Mouse (Mus musculus) adrenal gland, postnatal 10 days (tissue): ENCODE measurements around the gene Olfr624. TPM values are rescaled to one million over a fixed set of nuclear protein-coding genes. Genes with fewer than 3 reads are reported as not detected.
"Not testable (repeated sequence)": the region's sequence is repeated elsewhere in the genome, so short reads cannot be mapped to it uniquely, and the experiment has no call there.

Source experiments
- DNase-seq: peaks from one replicate; pipeline ENCODE4 v3.0.0; 2021; ENCODE audit warnings: mixed read lengths
- long read RNA-seq, 2 experiments: library from polyadenylated mRNA; stranded (forward); transcript quantifications; one replicate each; pipeline ENCODE4 v2.0.0; 2021
- total RNA-seq, 2 experiments: library from RNA; stranded (reverse); gene quantifications; 2 replicates each; pipeline ENCODE4 v1.2.3; 2021

The Olfr624 gene
- total RNA-seq, result under 1 TPM; 0.06 to 0.09 TPM
- long read RNA-seq, experiment 1, result 0 reads
- long read RNA-seq, experiment 2, result 0 reads

GRCm38 (mm10) chr7:103671091-103671490 lies at the start of gene Olfr624:
Gene Olfr624, minus strand, starts transcription at chr7:103671191.
- DNase-seq, result no peak

GRCm38 (mm10) chr7:103716398-103716797 lies 45.4 kb upstream of the Olfr624 start:
- not testable (repeated sequence) for DNase-seq

DNA sequence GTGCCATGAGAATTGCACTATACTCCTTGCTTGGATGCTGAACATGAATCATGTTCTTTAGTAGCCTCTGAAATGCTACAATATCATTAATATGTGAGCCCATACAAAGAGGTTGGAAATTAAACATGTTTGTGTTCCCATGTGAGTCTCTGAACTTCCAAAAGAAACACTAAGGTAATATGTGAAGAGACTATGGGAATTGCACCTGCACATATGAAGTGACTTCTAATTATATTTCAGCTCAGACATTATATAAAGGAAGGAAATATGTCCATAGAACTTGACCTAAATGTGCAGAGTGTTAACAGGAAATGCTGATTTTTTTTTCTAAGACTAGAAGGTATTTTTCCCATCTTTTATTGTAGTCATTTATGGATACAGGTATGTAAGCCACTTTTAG lies 43.4 kb upstream of the Olfr624 start, which contains the start of gene Olfr243:
Olfr243 (plus strand) TSS at position 301 of the 400 bp plus-strand sequence.
- no peak for DNase-seq

DNA sequence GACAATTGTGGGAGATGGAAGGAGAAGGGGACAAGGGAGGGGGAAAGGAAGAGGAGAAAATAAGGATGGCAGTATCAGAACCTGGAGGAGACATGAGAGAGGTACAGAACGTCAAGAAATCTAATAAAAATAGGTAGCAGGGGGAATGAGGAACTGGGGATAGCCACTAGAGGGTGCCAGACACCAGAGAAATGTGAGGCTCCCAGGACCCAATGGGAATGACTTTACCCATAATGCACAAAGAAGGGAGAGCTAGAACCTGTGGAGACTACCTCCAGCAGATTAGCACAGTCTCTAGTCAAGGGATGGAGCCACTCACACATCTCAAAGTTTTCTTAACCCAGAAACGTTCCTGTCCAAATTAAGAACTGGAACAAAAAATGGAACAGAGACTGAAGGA lies 41.0 kb upstream of the Olfr624 start:
- DNase-seq, result no peak

DNA sequence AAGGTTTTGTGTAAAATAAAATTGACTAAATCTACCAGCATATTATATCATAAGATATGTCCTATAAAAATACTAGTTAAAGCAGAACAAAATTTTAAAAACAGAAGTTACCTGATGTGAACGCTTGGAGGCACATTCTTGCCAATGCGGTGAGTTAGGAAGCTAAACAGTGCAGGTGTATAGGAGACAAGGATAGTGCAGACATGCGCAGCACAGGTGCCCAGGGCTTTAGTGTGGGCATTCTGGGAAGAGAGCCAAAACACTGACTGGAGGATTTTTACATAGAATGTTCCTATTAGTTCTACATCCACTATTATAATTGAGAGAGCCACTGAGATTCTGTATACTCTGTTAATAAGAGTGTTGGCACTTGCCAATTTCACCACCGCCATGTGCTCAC lies 28.5 kb upstream of the Olfr624 start:
- no peak for DNase-seq

DNA sequence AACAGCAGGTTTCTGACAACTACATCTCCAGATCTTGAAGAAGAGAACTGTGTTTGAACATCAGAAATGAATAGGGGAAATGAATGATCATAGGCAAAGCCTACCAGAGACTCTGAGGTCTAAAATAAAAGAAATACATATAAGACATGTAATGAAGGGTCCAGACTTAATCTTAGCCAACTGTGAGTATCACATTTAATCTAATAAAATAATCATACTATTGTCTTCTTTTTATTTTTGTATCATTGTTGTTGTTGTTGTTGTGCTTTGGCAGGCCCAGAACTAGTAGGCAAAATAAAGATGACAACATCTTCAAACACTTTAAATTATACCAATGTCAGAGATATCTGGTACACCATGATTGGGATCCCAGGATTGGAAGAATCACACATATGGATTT lies 11.4 kb upstream of the Olfr624 start, which contains the start of gene Olfr625-ps1:
Olfr625-ps1 (plus strand) TSS at position 301 of the 400 bp plus-strand sequence.
- DNase-seq, result no peak

DNA sequence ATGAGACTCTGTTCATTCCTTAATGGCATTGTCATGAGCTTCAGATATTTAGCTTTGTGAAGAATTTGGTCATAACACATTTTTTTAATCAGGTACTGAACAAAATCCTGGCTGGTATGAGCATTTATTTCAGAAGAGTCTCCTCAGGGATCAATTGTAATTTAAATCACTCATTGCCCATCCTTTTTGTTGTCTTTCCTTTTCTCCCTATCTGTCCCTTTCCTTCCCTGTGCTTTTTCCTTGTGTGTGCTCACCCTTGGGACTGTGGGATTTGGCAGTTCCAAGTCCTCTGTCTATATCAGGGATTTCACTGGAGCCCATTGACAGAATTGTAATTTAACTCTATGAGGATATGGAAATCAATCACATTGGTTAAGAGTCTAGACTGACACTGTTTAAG lies 7.4 kb downstream of the Olfr624 start, which contains the start of gene Olfr623:
Olfr623 (minus strand) TSS at position 101 of the 400 bp plus-strand sequence.
- DNase-seq, result no peak

DNA sequence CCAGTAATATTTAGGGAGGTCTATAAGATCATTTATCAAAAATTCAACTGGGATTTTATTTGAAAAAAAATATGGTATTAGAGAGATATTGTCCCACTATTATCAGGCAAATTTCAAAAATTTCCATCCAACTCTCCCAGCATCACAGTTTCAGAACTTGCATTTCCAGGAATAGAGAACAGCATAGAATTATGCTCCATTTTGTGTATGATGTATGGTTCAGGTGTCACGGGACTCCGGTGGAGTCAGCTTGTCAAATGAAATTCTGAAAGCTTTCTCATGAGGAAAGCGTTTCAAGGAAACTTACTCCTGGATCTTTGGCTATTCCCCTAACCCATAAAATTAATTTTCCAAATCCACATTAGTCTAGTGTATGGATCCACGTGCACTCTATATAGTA lies 26.9 kb downstream of the Olfr624 start:
- DNase-seq, result no peak

DNA sequence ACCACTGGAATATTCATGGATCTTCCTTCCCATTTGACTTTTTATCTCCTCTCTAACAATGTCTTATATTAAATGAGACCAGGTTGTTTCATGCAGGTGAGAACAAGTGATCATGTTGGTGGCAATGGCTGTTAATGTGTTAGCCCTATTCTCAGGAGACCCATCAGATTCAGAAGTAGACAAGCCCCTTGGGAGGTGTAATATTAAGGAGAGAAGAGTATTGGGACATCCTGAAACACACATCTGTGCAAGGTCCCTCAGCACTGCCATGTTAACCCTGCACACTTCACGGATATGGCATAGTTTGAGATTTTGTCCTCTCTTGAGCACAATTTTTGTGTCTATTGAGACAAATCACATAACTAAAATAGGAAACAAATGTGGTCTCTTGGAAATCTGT lies 28.4 kb downstream of the Olfr624 start, which contains the start of gene Olfr622:
Olfr622 (minus strand) TSS at position 101 of the 400 bp plus-strand sequence.
- DNase-seq, result no peak

DNA sequence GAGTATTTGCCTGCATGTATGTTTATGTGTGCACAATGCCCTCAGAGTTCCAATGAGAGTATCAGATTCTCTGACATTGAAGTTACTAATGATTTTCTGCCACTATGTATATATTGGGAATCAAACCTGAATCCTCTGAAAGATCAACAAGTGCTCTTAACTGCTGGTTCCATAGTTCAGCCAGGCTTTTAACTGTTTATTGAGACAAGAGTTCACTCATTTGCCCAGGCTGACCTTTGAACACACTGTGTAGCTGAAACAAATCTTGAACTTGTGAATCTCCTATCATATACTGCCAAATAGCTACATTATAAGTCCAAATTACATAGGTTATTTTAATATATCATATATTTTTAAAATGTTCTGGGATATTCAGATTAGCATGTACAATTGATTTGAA lies 34.2 kb downstream of the Olfr624 start:
- DNase-seq, result no peak

Other genes starting within 250 kb of the Olfr624 start
- gene Olfr605, start 225.8 kb downstream of the Olfr624 start, total RNA-seq, result not detected
- gene Olfr606, start 222.1 kb downstream of the Olfr624 start, total RNA-seq, result not detected
- not detected for gene Olfr607, start 207.0 kb downstream of the Olfr624 start, total RNA-seq
- not detected for gene Olfr608, start 201.3 kb downstream of the Olfr624 start, total RNA-seq
- not detected for gene Olfr609, start 173.1 kb downstream of the Olfr624 start, total RNA-seq
- not detected for gene Olfr610, start 159.1 kb downstream of the Olfr624 start, total RNA-seq
- gene Olfr611, start 150.3 kb downstream of the Olfr624 start, total RNA-seq, result not detected
- not detected for gene Olfr612, start 128.5 kb downstream of the Olfr624 start, total RNA-seq
- not detected for gene Olfr613, start 123.1 kb downstream of the Olfr624 start, total RNA-seq
- not detected for gene Olfr615, start 115.1 kb downstream of the Olfr624 start, total RNA-seq
- gene Olfr616, start 102.0 kb downstream of the Olfr624 start, total RNA-seq, result not detected
- gene Olfr617, start 98.1 kb downstream of the Olfr624 start, total RNA-seq, result not detected
- not detected for gene Olfr618, start 81.1 kb downstream of the Olfr624 start, total RNA-seq
- gene Olfr619, start 70.6 kb downstream of the Olfr624 start, total RNA-seq, result not detected
- not detected for gene Olfr620, start 58.7 kb downstream of the Olfr624 start, total RNA-seq
- gene Olfr622, start 28.5 kb downstream of the Olfr624 start, total RNA-seq, result not detected
- not detected for gene Olfr623, start 7.5 kb downstream of the Olfr624 start, total RNA-seq
- gene Olfr625-ps1, start 11.5 kb upstream of the Olfr624 start, total RNA-seq, result not detected
- gene Olfr243, start 43.5 kb upstream of the Olfr624 start, total RNA-seq, result not detected
- not detected for gene Olfr628, start 59.2 kb upstream of the Olfr624 start, total RNA-seq
- gene Olfr629, start 73.8 kb upstream of the Olfr624 start, total RNA-seq, result not detected
- gene Olfr630, start 86.1 kb upstream of the Olfr624 start, total RNA-seq, result not detected
- gene Olfr69, start 100.4 kb upstream of the Olfr624 start, total RNA-seq, result not detected
- gene Olfr68, start 108.5 kb upstream of the Olfr624 start, total RNA-seq, result not detected
- not detected for gene Olfr67, start 120.6 kb upstream of the Olfr624 start, total RNA-seq
- 100 to 1,000 TPM; 489 to 710 TPM for gene Hbb-bt, start 142.8 kb upstream of the Olfr624 start, total RNA-seq
- 1,000 to 10,000 TPM; 3,542 to 4,429 TPM for gene Hbb-bs, start 156.9 kb upstream of the Olfr624 start, total RNA-seq
- gene Hbb-bh2, start 169.3 kb upstream of the Olfr624 start, total RNA-seq, result not detected
- not detected for gene Hbb-bh1, start 172.0 kb upstream of the Olfr624 start, total RNA-seq
- gene Hbb-y, start 182.0 kb upstream of the Olfr624 start, total RNA-seq, result not detected
- not detected for gene Olfr66, start 215.1 kb upstream of the Olfr624 start, total RNA-seq
- not detected for gene Olfr64, start 223.3 kb upstream of the Olfr624 start, total RNA-seq
- not detected for gene Olfr65, start 232.3 kb upstream of the Olfr624 start, total RNA-seq